Mouse (Mus musculus) brain, embryonic 14.5 days (tissue): ENCODE measurements around the gene Antxr2.

Source experiments
- CTCF ChIP-seq: fragments of 200-500 bp; IDR thresholded peaks from 2 replicates; pipeline ENCODE4 v1.5.1; 2012; ENCODE audit warnings: inconsistent platforms, mild to moderate bottlenecking, moderate library complexity, borderline replicate concordance; ENCODE audit not compliant: insufficient read depth, insufficient read length; ENCODE audit errors: extremely low read depth
- POLR2A ChIP-seq: fragments of 200-500 bp; IDR thresholded peaks from 2 replicates; pipeline ENCODE4 v1.6.1; 2012; ENCODE audit warnings: mild to moderate bottlenecking, inconsistent platforms, borderline replicate concordance; ENCODE audit not compliant: poor library complexity, insufficient read depth, insufficient read length, severe bottlenecking; ENCODE audit errors: extremely low read depth

DNA sequence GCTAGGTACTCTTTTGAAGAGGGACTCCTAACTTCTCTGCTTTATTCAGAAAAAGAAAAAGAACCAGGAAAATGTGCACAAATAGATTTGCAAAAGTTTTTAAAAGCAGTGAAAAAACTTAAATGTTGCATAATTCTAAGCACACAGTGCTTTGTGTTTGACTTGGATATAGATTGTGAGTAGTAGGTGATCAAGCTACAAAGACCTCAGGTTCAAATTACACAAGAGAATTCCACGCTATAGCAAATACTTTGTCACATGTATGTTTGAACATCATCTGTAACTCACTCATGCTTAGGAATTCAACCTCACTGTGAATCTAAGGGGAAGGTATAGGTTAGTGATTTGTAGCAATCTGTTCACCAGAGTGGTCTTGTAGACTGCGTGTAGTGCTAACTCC, 153.9 kb downstream of the Antxr2 start:
- TF ChIP-seq POLR2A = no peak
- no peak for TF ChIP-seq CTCF
